Mouse (Mus musculus) kidney, postnatal 0 days (tissue): ENCODE measurements around the gene Ak5. TPM values are rescaled to one million over a fixed set of nuclear protein-coding genes. Genes with fewer than 3 reads are reported as not detected.

Experiments used
- ATAC-seq: fragments of 200-750 bp; cut with Nextera tagmentation; replicated peaks from 2 replicates; pipeline ENCODE4 v1.8.0; 2017; ENCODE audit warnings: low read depth, moderate number of reproducible peaks, moderate TSS enrichment, moderate library complexity; ENCODE audit not compliant: low FRiP score
- DNase-seq: peaks from one replicate; pipeline ENCODE4 v3.0.0-alpha.2; 2016; ENCODE audit warnings: low spot score
- H3K27ac ChIP-seq: fragments of 300-500 bp; sonication (generic); 2 replicates; pipeline ENCODE4 v1.5.1; 2014; ENCODE audit warnings: mild to moderate bottlenecking
- H3K27me3 ChIP-seq: fragments of 300-500 bp; sonication (generic); 2 replicates; pipeline ENCODE4 v1.6.1; 2014; ENCODE audit warnings: low read length, mixed read lengths; ENCODE audit not compliant: insufficient read depth
- H3K36me3 ChIP-seq: fragments of 300-500 bp; sonication (generic); 2 replicates; pipeline ENCODE4 v1.6.1; 2014; ENCODE audit warnings: low read length, mixed read lengths; ENCODE audit not compliant: insufficient read depth
- H3K4me1 ChIP-seq: fragments of 300-500 bp; sonication (generic); replicated peaks from 2 replicates; pipeline ENCODE4 v1.6.1; 2014; ENCODE audit warnings: antibody characterized with exemption, low read length, mixed read lengths; ENCODE audit not compliant: insufficient read depth
- H3K4me2 ChIP-seq: fragments of 300-500 bp; sonication (generic); 2 replicates; pipeline ENCODE4 v1.6.1; 2014; ENCODE audit warnings: mild to moderate bottlenecking, low read length, moderate library complexity, mixed read lengths
- H3K4me3 ChIP-seq: fragments of 300-500 bp; sonication (generic); replicated peaks from 2 replicates; pipeline ENCODE4 v1.5.1; 2014; ENCODE audit warnings: low read depth, low read length
- H3K9ac ChIP-seq: fragments of 300-500 bp; sonication (generic); 2 replicates; pipeline ENCODE4 v1.6.1; 2014; ENCODE audit warnings: low read depth, low read length
- H3K9me3 ChIP-seq: fragments of 300-500 bp; sonication (generic); replicated peaks from 2 replicates; pipeline ENCODE4 v1.6.1; 2016; ENCODE audit warnings: low read length, inconsistent platforms, mixed read lengths
- CTCF ChIP-seq: IDR thresholded peaks from 2 replicates; pipeline ENCODE4 v1.5.1; 2016; ENCODE audit warnings: antibody characterized with exemption, low read depth, mild to moderate bottlenecking, moderate library complexity
- WGBS: fragments of 180-500 bp; shearing (Covaris S2); extraction: QIAGEN DNeasy Blood & Tissue Kit; methylation state at CpG from one replicate; pipeline ENCODE4 v1.1.7; 2014; 5-methylcytosine and 5-hydroxymethylcytosine counted together
- polyA plus RNA-seq: library from polyadenylated mRNA; unstranded; fragments of >200 nt; fragmentation: Nextera tagmentation; extraction: Ambion mirVana; gene quantifications from 2 replicates; pipeline ENCODE4 v1.2.1, GENCODE M21; 2015

The Ak5 gene
- polyA plus RNA-seq, result 4.6 and 5.9 TPM in 2 replicates

DNA sequence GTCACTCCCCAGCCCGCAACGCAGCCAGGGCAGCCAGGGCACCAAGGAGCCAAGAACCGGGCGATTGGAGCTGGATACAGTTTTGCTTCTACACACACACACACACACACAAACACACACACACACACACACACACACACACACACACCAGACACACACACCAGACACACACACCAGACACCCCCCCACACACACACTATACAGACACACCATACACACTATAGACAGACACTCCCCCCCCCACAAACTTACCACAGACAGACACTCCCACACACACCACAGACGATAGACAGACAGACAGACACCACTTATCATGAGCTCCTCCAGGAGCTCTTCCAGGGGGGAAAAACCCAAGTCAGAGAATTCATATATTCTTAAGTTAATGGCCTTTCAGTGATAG is at the start of gene Ak5:
TSS of gene Ak5 (minus strand) at position 122 of the 400 bp plus-strand sequence.
- Histone ChIP-seq H3K4me3 (peak within 1 kb of the TSS; percentile 51), H3K36me3 (no peaks in the 10 kb centered on the region), H3K4me2 (peak within 1 kb of the TSS; percentile 94), H3K4me1 (peaks cover 7% of the 10 kb centered on the region), H3K27ac (no peak within 1 kb of the TSS), H3K27me3 (peaks cover 12% of the 10 kb centered on the region; the same call in 1 of the 2 replicates), H3K9ac (peak within 1 kb of the TSS; percentile 46), H3K9me3 (no peaks in the 10 kb centered on the region)
- TF ChIP-seq CTCF, result no peak
- no peak for ATAC-seq
- 26% methylated on average over 1 of the region's 5 CpGs for WGBS
- no peak for DNase-seq

DNA sequence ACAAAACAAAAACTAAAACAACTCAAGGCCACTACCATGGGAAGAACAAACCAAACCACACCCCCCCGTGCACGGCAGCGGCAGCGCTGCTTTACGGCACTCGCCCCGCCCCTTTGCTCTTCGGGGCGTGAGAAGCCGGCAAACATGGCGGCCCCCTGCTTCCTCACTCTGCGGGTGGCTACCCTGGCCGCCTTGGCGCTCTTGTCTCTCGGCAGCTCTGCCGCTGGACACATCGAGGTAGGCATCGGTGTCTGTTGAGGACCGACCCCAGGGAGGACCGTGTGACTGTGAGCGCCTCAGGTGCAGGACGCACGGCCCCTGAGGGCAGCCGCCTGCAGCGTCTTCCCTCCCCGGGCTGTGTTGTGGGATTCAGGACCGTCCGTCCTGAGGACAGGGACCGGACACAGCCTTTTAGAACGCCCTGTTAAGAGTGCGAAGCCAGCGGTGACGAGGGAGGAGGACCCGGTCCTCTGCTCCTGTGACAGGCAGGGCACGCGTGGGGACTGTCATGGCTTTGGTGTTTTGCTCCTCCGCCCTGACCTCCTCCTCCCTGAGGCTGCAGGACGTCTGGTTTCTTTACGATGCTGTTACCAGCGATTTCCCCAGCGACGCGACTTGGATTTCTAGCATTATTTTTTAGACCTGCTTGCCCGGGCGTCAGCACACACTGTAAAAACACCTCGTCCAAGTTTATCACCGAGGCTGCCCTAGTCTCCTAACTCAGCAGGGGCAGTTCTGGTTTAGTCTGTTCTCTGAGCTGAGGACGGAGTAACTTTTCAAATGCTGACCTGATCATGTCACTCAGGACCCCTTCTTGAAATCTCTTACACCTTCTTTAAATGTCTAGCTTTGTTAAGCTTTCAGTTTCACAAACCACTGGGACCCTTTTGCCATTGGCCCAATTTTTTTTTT is 46.1 kb upstream of the Ak5 start, which contains the start of gene Pigk:
TSS of gene Pigk (plus strand) at position 110 of the 912 bp plus-strand sequence.
- ATAC-seq (peak; percentile 92), DNase-seq (peak; percentile 95)
- Histone ChIP-seq H3K4me3 (peak within 1 kb of the TSS; percentile 89), H3K4me1 (no peaks in the 10 kb centered on the region), H3K9ac (peak within 1 kb of the TSS; percentile 69), H3K4me2 (peak within 1 kb of the TSS; percentile 65), H3K9me3 (no peaks in the 10 kb centered on the region), H3K27me3 (no peaks in the 10 kb centered on the region), H3K36me3 (no peaks in the 10 kb centered on the region), H3K27ac (peak within 1 kb of the TSS; percentile 14; the same call in 1 of the 2 replicates)
- TF ChIP-seq CTCF, result 0 out of 2 replicates have a peak, but pooled peaks have one; percentile 2
- 1% methylated on average over 48 of the region's 48 CpGs for WGBS

DNA sequence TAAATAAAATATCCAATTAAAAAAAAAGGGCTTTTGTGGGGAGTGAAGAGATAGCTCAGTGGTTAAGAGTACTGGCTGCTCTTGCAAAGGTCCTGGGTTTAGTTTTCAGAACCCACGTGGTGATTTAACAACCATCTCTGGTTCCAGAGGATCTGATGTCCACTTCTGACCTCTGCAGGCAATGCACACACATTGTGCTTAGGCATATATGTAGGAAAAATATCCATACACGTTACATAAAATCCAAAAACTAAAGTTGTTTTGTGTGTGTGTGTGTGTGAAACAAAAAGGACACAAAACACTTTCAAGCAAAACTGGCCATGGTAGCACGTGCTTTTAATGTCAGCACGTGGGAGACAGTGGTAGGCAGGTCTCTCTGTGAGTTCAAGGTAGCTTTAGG is 44.8 kb upstream of the Ak5 start:
- Histone ChIP-seq H3K4me1 (no peaks in the 10 kb centered on the region), H3K9me3 (no peaks in the 10 kb centered on the region), H3K27ac (no peak overlapping the region), H3K9ac (no peak overlapping the region), H3K4me2 (no peak overlapping the region), H3K36me3 (no peaks in the 10 kb centered on the region), H3K4me3 (no peak overlapping the region), H3K27me3 (no peaks in the 10 kb centered on the region)
- peak; percentile 24; the same call in 1 of the 2 replicates for TF ChIP-seq CTCF
- 60% methylated on average over 4 of the region's 4 CpGs for WGBS
- DNase-seq, result no peak
- ATAC-seq, result no peak

DNA sequence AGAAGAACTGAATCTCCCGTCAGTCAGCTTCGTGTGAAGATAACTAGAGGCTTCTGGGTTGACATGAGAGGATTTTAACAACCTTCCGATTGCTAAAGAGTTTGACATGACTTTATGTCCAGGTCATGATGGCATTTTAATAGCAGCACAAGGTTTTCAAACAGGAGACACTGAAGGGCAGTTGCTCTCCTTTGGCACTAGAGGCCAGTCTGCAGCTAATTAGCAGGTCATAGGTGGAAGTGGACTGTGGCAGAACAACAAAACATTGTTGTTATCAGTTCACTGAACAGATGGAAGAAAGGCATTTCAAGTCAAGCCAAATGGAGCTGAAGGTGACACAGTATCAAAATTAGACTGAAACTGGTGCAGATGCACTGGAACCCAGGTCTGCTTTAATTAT is 41.8 kb upstream of the Ak5 start:
- no peak overlapping the region for H3K4me2 ChIP-seq
- WGBS, result 71% methylated on average over 3 of the region's 3 CpGs
- no peak overlapping the region for H3K4me3 ChIP-seq
- ATAC-seq (no peak), DNase-seq (no peak)
- H3K36me3 ChIP-seq, result no peaks in the 10 kb centered on the region
- peak; percentile 20; the same call in 1 of the 2 replicates for TF ChIP-seq CTCF
- no peaks in the 10 kb centered on the region for H3K9me3 ChIP-seq
- no peak overlapping the region for H3K27ac ChIP-seq
- H3K4me1 ChIP-seq, result no peaks in the 10 kb centered on the region
- H3K27me3 ChIP-seq, result no peaks in the 10 kb centered on the region
- H3K9ac ChIP-seq, result no peak overlapping the region

DNA sequence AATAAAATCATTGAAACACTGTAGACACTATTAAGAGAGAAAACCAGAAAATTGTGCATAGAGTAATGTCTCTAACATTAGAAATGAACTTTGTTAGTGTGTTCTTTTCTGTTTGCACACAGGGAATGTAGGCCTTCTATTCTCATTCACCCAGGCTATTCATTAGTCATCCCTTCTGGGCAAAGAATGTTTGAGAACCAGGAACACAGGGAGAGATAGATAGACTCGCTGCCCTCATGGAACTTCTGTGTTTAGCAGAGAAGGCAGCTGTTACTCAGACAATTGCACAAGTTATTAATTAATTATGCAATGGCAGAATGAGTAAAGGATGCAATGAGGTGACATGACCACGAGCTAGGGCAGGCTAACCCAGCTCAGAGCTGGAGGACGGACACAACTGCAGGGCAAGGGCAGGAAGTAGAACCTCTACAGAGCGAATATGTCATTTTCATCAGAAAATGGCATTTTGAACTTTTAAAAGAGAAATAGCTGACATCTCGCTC is 39.2 kb upstream of the Ak5 start:
- no peak for DNase-seq
- TF ChIP-seq CTCF, result no peak
- Histone ChIP-seq H3K4me1 (no peaks in the 10 kb centered on the region), H3K9me3 (no peaks in the 10 kb centered on the region), H3K9ac (no peak overlapping the region), H3K27me3 (no peaks in the 10 kb centered on the region), H3K27ac (no peak overlapping the region), H3K4me3 (no peak overlapping the region), H3K36me3 (no peaks in the 10 kb centered on the region), H3K4me2 (no peak overlapping the region)
- ATAC-seq, result peak; percentile 36; the same call in 1 of the 2 replicates
- 70% methylated on average over 5 of the region's 5 CpGs for WGBS

DNA sequence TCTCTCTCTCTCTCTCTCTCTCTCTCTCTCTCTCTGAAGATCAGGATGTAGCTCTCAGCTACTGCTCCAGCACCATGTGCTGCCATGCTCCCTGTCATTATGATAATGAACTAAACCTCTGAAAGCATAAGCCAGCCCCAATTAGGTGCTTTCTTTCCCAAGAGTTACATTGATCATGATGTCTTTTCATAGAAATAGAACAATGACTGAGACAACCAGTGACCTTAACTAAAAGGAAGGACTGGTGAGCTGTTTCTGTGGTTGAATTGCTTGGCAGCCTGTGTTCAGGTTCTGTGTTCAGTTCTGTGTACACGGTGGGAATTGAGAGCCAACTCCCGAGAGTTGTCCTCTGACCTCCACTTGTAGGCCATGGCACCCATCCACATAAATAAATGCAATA is 38.7 kb upstream of the Ak5 start:
- no peak overlapping the region for H3K9ac ChIP-seq
- H3K27ac ChIP-seq, result no peak overlapping the region
- H3K4me1 ChIP-seq, result no peaks in the 10 kb centered on the region
- no peaks in the 10 kb centered on the region for H3K9me3 ChIP-seq
- no peak overlapping the region for H3K4me3 ChIP-seq
- H3K4me2 ChIP-seq, result no peak overlapping the region
- no peaks in the 10 kb centered on the region for H3K27me3 ChIP-seq
- H3K36me3 ChIP-seq, result no peaks in the 10 kb centered on the region
- TF ChIP-seq CTCF, result no peak
- DNase-seq (no peak), ATAC-seq (no peak)
- 84% methylated on average over 2 of the region's 2 CpGs for WGBS
